Mouse (Mus musculus): ENCODE results near the gene Cttn. TPM values are rescaled to one million over a fixed set of nuclear protein-coding genes. Genes with fewer than 3 reads are reported as not detected.

Gene Cttn
- polyA plus RNA-seq, 1 experiment from 2014 or later = 209 TPM

DNA sequence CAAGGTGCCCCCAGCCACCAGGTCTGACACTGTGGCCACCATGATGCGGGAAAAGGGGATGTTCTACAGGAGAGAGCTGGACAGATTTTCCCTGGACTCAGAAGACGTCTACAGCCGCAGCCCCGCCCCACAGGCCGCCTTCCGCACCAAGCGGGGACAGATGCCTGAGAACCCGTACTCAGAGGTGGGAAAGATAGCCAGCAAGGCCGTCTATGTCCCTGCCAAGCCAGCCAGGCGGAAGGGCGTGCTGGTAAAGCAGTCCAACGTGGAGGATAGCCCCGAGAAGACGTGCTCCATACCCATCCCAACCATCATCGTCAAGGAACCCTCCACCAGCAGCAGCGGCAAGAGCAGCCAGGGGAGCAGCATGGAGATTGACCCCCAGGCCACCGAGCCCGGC is 61.1 kb downstream of the Cttn start:
- Histone ChIP-seq H3K27ac (no peak overlapping the region), H3K9me3 (replicated peaks) (no peaks in the 10 kb centered on the region), H3K27me3 (ENCODE audit: low read depth, poor library complexity, severe bottlenecking) (no peaks in the 10 kb centered on the region), H3K4me3 (no peak overlapping the region), H3K4me1 (peaks cover 23% of the 10 kb centered on the region), H3K36me3 (no peaks in the 10 kb centered on the region)
- WGBS = 84% methylated on average over 18 of the region's 18 CpGs
- no peak for DNase-seq (ENCODE audit: low spot score)

DNA sequence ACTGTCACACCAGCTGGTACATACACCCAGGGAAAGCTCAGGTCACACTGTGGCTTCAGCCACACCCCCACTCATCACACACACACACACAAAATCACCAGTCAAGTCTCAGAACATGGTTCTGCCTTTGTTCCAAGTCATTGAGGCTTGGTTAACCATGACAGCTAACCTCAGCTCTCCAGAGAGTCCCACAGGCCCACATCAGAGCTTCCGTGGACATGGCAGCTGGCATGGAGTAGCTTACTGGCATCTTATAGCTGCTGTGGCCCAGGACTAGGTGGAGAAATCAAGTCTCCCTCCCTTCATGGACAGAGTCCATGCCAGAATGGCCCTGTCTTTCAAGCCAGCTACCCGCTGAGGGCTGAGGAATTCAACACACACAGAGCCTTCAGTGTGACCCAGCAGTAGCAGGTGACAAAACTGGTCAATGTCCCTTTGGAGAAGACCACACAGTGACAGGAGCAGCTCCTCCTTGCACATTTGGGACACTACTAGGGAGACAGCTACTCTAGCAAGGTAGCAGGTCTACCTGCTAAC is 62.3 kb downstream of the Cttn start:
- WGBS = 90% methylated on average over 2 of the region's 2 CpGs
- Histone ChIP-seq H3K36me3 (no peaks in the 10 kb centered on the region), H3K4me1 (peaks cover 23% of the 10 kb centered on the region), H3K27me3 (ENCODE audit: low read depth, poor library complexity, severe bottlenecking) (no peaks in the 10 kb centered on the region), H3K4me3 (no peak overlapping the region), H3K9me3 (replicated peaks) (no peaks in the 10 kb centered on the region), H3K27ac (no peak overlapping the region)
- DNase-seq (ENCODE audit: low spot score) = no peak

DNA sequence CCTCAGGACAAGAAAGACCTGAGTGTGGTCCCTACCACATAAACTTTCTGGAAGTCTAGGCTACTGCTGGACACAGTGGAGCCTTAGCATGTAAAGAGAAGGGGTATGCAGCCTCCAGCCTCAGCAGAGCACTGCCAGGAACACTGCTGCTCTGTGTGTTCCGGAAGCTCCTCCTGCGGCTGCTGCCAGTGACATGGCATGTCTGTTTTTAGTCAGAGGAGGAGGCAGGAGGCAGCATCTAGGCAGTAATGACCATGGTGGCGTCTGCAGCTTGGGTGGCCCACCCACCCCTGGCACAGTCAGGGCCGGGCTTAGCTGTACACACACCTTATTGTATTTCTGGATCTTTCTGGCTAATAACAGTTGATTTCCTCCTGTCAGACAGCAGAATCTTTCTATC is 63.1 kb downstream of the Cttn start:
- Histone ChIP-seq H3K4me1 (peaks cover 19% of the 10 kb centered on the region), H3K9me3 (replicated peaks) (no peaks in the 10 kb centered on the region), H3K27ac (0 out of 2 replicates have a peak overlapping the region, but pooled peaks have one; percentile 10), H3K27me3 (ENCODE audit: low read depth, poor library complexity, severe bottlenecking) (no peaks in the 10 kb centered on the region), H3K36me3 (no peaks in the 10 kb centered on the region), H3K4me3 (no peak overlapping the region)
- no peak for DNase-seq (ENCODE audit: low spot score)
- 59% methylated on average over 4 of the region's 4 CpGs for WGBS

DNA sequence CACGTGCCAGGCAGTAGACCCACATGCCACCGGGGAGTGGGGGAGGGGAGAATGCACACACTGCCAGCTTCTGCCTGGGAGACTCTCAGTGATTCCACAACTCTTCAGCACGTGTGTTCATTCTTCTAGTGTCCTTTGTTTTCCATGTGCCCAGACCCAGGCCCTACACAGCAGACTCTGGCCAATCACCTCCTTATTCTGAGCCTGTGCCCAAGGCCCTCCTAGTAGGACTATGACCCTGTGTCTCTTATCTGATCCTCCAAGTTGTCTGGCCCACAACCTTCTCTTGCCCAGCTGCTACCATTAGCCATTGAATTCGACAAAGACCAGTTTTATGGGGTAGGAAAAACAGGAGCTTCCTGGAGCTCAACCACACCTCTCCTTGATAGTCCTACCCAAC is 68.3 kb downstream of the Cttn start:
- Histone ChIP-seq H3K27me3 (ENCODE audit: low read depth, poor library complexity, severe bottlenecking) (no peaks in the 10 kb centered on the region), H3K36me3 (no peaks in the 10 kb centered on the region), H3K4me1 (peaks cover 5% of the 10 kb centered on the region; the same call in 1 of the 2 replicates), H3K4me3 (no peak overlapping the region), H3K27ac (no peak overlapping the region), H3K9me3 (replicated peaks) (no peaks in the 10 kb centered on the region)
- no peak for DNase-seq (ENCODE audit: low spot score)
- 77% methylated on average over 4 of the region's 4 CpGs for WGBS

DNA sequence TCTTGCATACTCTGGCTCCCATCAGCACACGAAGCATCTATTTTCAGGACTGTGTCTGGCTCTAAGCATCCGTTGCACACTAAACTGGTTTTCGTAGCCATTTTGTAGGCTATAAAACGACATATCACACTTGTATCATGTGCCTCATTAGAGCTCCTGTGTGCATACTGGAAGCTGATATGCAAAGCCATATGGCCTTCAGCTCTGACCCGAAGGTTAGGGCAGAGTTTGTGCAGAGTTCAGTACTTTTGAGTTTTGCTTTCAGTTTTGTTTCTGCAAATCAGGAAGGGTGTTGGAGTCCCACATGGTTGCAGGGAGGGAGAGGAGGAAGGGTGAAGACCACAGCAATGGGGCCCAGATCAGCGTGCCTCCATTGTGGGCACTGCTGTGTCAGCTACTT is 79.1 kb downstream of the Cttn start:
- Histone ChIP-seq H3K4me3 (no peak overlapping the region), H3K27ac (no peak overlapping the region), H3K4me1 (0 out of 2 replicates have a peak, but pooled peaks cover 6% of the 10 kb centered on the region), H3K36me3 (no peaks in the 10 kb centered on the region), H3K9me3 (replicated peaks) (no peaks in the 10 kb centered on the region), H3K27me3 (ENCODE audit: low read depth, poor library complexity, severe bottlenecking) (no peaks in the 10 kb centered on the region)
- WGBS = 89% methylated on average over 6 of the region's 6 CpGs
- DNase-seq (ENCODE audit: low spot score) = no peak

DNA sequence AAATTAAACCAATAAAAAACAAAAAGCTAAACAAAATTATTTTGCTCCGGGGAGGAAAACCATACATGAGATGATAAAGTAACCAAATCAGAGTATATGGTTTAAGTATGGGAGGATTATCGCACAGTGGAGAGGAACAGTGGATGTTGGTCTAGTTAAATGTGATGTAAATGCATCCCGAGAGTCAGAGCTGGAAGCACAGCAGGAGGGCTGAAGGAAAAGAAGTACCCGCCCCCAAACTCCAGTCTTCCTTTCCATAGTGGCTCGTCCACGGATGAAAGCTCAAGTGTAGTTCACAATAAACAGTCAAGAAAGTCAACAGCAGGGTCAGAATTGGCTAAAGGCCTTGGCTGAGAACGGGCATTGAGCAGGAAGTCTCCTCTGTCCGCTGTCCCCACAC is 80.1 kb downstream of the Cttn start:
- H3K4me1 ChIP-seq = 0 out of 2 replicates have a peak, but pooled peaks cover 6% of the 10 kb centered on the region

DNA sequence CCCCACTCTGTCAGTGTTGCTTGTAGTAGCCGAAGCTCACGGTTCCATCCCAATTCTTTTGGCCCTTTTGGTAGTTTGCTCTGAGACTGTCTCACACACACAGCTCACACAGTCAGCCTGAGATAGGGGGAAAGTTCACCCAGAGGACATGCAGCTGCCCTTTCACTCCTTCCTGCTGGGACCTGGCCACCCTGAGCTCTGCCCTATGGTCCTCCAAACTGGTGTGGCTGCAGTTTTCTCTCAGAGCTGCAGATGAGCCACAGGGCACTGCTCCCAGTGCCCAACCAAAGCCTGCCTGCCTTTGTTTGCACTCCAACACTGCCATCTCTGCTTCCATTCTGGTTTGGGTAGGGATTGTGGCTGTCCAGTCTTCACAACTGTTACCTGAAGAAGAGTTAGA is 81.1 kb downstream of the Cttn start:
- Histone ChIP-seq H3K27me3 (ENCODE audit: low read depth, poor library complexity, severe bottlenecking) (no peaks in the 10 kb centered on the region), H3K4me3 (no peak overlapping the region), H3K27ac (no peak overlapping the region), H3K4me1 (0 out of 2 replicates have a peak, but pooled peaks cover 6% of the 10 kb centered on the region), H3K9me3 (replicated peaks) (no peaks in the 10 kb centered on the region), H3K36me3 (no peaks in the 10 kb centered on the region)
- no peak for DNase-seq (ENCODE audit: low spot score)
- 91% methylated on average over 2 of the region's 2 CpGs for WGBS

More for the DNA sequence above, 80.1 kb downstream of the Cttn start:
- no peak for DNase-seq (ENCODE audit: low spot score)
- H3K27ac ChIP-seq = no peak overlapping the region
- WGBS = 76% methylated on average over 8 of the region's 8 CpGs
- H3K4me3 ChIP-seq = no peak overlapping the region
- H3K9me3 ChIP-seq (replicated peaks) = no peaks in the 10 kb centered on the region
- no peaks in the 10 kb centered on the region for H3K36me3 ChIP-seq
- H3K27me3 ChIP-seq (ENCODE audit: low read depth, poor library complexity, severe bottlenecking) = no peaks in the 10 kb centered on the region

DNA sequence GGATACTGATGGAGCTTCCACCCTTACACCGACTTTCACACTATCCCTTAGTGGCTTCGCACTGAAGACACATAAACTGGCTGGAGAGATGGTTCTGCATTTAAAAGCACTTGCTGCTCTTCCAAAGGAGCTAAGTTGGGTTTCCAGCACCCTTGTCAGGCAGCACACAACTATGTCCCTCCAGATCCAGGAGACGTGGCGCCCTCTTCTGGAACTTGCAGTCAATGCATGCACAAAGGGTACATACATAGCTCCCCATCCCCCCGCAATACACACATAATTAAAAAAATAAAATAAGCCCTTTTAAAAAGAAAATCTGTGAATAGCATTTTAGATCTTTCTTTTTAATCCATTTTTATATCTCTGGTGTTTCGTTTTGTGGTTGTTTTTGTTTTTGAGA is 83.3 kb downstream of the Cttn start:
- no peak for DNase-seq (ENCODE audit: low spot score)
- Histone ChIP-seq H3K4me3 (no peak overlapping the region), H3K27ac (no peak overlapping the region), H3K27me3 (ENCODE audit: low read depth, poor library complexity, severe bottlenecking) (no peaks in the 10 kb centered on the region), H3K36me3 (no peaks in the 10 kb centered on the region), H3K9me3 (replicated peaks) (no peaks in the 10 kb centered on the region), H3K4me1 (0 out of 2 replicates have a peak, but pooled peaks cover 6% of the 10 kb centered on the region)
- 93% methylated on average over 6 of the region's 6 CpGs for WGBS

Other genes starting within 250 kb of the Cttn start
- gene Ppfia1, start 82.7 kb upstream of the Cttn start, polyA plus RNA-seq (2016; fragmentation: Nextera tagmentation; extraction: Ambion mirVana) = 43.2 and 45.5 TPM in 2 replicates
- 12.6 and 13.5 TPM in 2 replicates for gene Fadd, start 111.5 kb upstream of the Cttn start, polyA plus RNA-seq (2016; fragmentation: Nextera tagmentation; extraction: Ambion mirVana)

All from limb, embryonic 10.5 days (tissue).